Mouse (Mus musculus) embryo, embryonic 10.5 days (tissue): ENCODE measurements around the gene Ppp1r14a.

Experiments
- DNase-seq: peaks from one replicate; pipeline ENCODE4 v3.0.0-alpha.2; 2015; ENCODE audit warnings: low spot score

Gene Ppp1r14a

DNA sequence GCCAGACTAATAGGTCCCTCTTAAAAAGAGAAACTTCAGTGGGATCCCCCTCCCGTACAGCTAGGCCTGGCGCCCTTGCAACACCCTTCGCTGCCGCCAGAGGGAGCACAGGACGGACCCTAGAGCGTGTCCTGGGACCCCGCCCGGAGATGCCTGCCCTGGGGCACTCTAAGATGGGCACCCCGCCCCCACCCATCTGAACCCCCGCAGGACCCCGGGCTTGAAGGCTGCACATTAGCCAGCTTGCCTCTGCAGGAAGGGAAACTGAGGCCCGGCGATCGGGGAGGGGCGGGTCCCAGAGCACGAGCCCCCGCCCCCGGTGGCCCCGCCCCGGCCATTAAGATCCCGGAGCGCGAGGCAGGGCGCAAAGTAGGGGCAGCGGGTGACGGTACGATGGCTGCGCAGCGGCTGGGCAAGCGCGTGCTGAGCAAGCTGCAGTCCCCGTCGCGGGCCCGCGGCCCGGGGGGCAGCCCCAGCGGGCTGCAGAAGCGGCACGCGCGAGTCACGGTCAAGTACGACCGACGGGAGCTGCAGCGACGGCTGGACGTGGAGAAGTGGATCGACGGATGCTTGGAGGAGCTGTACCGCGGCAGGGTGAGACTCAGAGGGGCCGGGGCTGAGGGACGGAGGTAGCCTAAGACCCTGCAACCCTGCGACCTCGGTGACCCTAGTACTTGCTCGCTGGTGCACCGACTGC, at the start of gene Ppp1r14a:
Ppp1r14a (plus strand) TSS at position 367 of the 697 bp plus-strand sequence.
- DNase-seq: peak; percentile 87

DNA sequence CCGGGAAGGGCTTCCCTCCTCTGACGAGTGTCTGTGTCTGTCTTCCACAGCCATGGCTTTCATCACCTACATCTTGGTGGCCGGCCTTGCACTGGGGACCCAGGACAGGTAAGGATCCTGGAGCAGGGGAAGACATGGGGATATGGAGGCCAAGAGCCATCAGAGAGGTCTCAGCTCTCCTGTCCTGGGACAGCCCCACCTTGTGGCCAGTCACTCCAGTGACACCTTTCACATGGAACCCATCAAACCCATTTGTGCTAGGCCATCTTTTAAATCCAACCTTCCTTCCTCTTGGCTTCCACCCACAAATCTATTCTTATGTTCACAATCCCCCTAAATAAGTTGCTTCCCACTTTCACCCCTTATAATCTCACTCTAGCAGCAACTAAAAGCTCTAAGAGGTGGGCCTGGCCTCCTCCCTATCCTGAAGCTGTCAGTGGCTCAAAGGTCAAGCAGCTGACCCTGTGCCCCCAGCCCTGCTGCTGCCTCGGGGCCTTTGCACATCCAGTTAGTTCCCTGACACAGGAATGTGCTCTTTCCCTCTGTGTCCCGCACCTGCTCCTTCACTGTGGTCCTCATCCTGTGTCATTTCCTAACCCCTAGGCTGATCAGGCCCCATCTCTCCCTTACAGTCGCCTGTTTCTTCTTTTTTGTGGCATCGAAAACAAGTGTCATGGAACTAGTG, 44.2 kb upstream of the Ppp1r14a start:
- DNase-seq: no peak

- DNase-seq: no peak
Observed at GRCm38 (mm10) chr7:29246015-29246414, 43.1 kb upstream of the Ppp1r14a start.

DNA sequence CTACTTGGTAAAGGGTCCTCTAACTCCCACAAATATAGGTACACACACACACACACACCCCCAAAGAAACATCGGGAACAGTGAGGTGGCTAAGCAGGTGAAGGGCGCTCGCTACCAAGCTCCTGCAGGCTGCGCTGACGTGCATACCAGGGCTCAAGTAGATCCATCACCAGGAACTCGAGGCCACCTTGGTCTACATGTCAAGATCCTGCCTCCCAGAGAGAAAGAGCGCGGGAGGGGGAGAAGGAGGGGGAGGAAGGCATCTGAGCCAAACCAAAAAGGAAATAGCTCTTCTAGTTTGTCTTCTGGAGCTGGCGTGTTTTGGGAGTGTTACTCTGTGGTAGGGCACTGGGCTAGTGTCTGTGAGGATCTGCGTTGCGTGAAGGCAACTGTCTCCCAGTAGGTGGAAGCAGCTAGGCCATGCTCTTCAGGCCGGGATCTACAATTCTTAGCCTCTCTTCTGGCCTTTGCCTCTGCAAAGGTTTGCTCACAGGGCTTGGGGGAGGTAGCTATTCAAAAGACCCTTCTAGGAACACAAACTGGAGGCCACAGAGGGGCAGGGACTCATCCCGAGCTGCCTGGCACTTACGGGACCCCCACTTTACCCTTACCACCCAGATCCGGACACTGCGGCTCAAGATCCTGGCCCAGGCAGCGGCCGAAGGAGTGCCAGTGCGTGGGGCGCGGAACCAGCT, 42.3 kb upstream of the Ppp1r14a start:
- DNase-seq: no peak

- peak; percentile 82 for DNase-seq
Observed at GRCm38 (mm10) chr7:29247314-29247700, 41.8 kb upstream of the Ppp1r14a start.

- no peak for DNase-seq
Observed at GRCm38 (mm10) chr7:29247706-29248105, 41.4 kb upstream of the Ppp1r14a start.

DNA sequence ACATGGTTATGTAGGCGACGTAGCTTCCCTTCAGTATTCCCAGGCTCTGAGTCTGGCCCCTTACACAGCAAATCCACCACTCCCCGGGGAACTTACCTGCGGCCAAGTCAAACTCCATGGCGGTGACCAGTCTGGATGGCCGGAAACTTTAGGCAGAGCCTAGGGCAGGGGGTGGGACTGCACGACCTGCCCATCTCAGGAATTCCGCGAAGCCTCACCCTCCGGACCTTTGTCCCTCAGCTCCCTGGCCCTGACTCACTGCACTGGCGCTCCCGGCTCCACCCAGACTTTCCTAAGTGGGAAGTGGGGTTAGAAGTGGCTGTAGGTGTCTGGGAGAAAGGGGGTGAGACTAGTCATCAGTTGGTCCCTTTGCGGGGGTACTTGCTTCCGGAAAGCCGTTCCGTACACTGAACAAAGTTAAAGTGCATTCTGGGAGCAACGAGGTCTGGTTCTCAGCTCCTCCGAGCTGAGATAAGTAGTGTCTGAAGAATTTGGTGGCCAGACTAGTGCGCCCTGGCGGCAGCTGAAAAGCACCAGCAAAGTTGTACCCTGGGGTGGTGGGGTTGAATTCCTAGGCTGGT, 40.8 kb upstream of the Ppp1r14a start, which contains the start of gene 2200002D01Rik:
2200002D01Rik (minus strand) TSS at position 206 of the 581 bp plus-strand sequence.
- DNase-seq: peak; percentile 62

DNA sequence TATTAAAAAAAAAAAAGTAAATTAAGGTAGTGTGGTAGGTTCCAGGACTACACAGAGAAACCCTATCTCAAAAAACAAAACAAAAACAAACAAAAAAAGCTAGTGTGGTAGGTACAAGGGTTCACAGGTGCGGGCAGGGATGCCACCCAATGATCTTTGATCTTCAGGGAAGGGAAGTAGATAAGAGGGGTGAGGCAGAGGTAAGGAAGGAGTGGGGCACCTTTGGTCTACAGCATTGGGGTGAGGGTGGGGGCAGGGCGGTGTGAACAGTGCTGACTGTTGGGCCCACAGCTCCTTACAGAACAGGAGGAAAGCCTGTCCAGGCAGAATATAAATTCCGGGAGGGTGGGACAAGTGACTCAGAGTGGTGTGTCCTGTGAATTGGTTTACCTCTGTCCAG, 37.9 kb upstream of the Ppp1r14a start:
- no peak for DNase-seq

DNA sequence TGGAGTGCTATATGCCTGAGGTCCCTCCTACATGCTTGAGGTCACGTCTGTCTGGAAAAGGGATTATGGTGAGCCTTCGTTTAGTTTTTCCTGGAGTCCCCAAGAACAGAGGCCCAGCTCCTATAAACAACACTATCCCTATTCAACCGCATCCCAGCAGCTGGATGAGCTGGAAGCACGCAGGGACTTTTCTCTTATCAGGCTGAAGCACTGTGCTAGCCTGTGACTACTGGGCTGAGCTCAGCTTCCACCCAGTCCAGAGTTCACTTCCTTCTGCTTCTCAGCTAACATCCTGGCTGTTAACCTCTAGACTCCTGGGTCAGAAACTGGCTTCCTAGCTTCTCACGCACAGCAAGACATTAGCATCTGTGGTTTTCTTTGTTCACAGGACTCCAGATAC, 35.3 kb upstream of the Ppp1r14a start:
- no peak for DNase-seq

DNA sequence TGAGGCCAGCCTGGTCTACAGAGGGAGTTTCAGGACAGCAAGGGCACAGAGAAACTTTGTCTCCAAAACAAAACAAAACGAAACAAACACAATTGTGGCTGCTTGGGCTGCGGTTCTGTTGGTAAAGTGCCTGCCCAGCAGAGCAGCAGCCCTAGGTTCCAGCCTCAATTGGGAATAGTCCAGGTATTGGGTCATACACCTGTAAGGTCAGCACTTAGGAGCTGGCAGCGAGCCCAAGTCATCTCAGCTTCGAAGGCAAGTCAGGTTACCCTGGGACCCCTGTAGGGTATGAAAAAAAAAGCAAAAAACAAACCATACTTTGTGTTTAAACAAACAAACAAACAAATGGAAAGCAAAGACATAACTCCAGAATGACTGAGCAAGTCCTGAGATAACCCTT, 33.2 kb upstream of the Ppp1r14a start:
- no peak for DNase-seq

- no peak for DNase-seq
Observed at GRCm38 (mm10) chr7:29257368-29257767, 31.7 kb upstream of the Ppp1r14a start.

- DNase-seq: peak; percentile 40
Observed at GRCm38 (mm10) chr7:29259781-29260730, 29.1 kb upstream of the Ppp1r14a start.

GRCm38 (mm10) chr7:29262151-29262550, 27.0 kb upstream of the Ppp1r14a start:
- no peak for DNase-seq

- DNase-seq: no peak
Observed at GRCm38 (mm10) chr7:29263831-29264230, 25.3 kb upstream of the Ppp1r14a start.

GRCm38 (mm10) chr7:29265636-29266035, 23.5 kb upstream of the Ppp1r14a start:
- DNase-seq: no peak

- no peak for DNase-seq
Observed at GRCm38 (mm10) chr7:29266931-29267330, 22.2 kb upstream of the Ppp1r14a start.

DNA sequence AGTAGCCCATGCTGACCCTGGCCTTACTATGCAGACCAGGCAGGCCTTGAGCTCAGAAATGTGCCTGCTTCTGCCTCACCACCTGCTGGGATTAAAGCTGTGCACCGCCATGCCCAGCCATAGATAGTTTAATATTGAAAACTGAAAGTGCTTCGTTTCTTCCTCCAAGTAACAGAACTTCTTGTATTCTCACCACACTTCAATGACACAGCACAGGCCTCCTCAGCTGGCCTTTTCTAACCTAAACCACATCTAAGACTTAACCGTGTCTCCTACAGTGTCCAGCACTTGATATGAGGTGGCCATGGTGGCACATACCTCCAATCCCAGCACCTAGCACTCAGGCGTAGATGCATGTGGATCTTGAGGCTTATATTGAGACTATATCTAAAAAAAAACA, 18.7 kb upstream of the Ppp1r14a start:
- no peak for DNase-seq

- no peak for DNase-seq
Observed at GRCm38 (mm10) chr7:29271687-29272465, 17.2 kb upstream of the Ppp1r14a start.

DNA sequence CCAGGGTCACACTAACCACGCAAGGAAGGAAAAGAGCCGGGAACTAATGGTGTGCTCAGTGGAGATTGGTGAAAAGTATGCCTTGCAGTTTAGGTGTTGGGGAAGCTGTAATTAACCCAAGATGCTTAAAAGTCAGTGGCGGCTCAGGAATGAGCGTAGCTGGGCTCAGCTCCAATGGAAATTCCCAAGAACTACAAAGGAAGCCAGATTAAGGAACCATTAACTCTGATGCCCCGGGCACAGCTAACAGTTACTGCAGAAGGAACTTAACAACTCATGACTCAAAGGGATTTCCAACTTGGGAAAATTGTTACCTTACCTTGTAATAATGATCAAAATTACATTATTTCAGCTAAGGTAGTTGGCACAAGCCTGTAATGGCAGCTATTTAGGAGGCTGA, 12.4 kb upstream of the Ppp1r14a start:
- no peak for DNase-seq

DNA sequence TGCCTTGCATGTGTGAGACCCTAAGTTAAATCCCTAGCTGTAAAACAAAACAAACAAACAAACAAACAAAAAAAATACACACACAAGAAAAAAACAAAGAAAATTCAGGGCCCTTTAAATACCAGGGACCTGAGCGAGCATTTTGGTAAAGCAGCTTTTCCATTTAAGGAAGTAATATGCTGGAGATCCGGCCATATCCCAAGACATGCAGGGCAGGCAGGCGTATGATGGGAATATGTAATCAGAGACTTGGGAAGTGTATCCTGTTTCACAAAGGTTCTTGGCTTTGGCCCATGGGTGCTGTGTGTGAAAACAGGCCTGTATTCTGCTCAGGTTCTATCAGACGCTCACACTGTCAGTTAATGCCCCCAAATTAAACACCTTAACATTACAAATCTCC, 11.6 kb upstream of the Ppp1r14a start:
- DNase-seq: no peak

GRCm38 (mm10) chr7:29279261-29279660, 9.8 kb upstream of the Ppp1r14a start:
- DNase-seq: no peak
